Mouse (Mus musculus) G1E-ER4 (cell line): ENCODE results near the gene Gm4969. TPM values are rescaled to one million over a fixed set of nuclear protein-coding genes. Genes with fewer than 3 reads are reported as not detected.

Source experiments
- GATA1 ChIP-seq: IDR thresholded peaks from one replicate; pipeline ENCODE4 v1.8.0; 2012; ENCODE audit warnings: low read length, inconsistent platforms
- polyA plus RNA-seq: library from polyadenylated mRNA; stranded (reverse); fragments of >175 nt; gene quantifications from 2 replicates; pipeline ENCODE4 v1.2.3, GENCODE M21; 2012

The Gm4969 gene
- polyA plus RNA-seq, 1 experiment = not detected

DNA sequence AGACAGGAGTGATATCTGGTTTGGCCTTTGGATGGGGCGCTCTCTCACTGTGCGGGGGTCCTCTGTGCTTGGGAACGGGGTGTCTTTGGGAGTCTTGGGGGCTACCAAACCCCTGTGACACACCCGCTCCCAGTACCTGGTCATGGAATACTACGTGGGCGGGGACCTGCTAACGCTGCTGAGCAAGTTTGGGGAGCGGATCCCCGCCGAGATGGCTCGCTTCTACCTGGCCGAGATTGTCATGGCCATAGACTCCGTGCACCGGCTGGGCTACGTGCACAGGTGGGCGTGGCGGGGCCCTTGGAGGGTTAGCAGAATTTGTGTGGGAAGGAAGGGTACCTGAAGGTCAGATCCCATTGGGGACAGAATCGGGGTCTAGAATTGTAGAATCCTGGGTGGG lies 31.4 kb downstream of the Gm4969 start:
- no peak for TF ChIP-seq GATA1

DNA sequence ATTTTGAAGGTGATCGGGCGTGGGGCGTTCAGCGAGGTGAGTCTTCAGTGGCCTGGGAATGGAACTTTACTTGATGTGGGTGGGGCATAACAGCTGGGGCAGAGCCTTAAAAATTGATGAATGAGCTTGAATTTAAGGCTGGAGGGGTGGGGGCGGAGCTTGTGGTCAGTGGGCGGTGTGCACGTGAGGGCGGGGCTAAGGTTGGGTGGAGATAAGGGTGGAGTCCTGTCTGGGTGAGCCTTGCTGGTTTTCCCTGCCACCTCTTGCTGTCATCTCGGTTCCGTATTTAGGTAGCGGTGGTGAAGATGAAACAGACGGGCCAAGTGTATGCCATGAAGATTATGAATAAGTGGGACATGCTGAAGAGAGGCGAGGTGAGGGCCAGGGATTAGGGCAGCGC lies 32.1 kb downstream of the Gm4969 start:
- no peak for TF ChIP-seq GATA1

DNA sequence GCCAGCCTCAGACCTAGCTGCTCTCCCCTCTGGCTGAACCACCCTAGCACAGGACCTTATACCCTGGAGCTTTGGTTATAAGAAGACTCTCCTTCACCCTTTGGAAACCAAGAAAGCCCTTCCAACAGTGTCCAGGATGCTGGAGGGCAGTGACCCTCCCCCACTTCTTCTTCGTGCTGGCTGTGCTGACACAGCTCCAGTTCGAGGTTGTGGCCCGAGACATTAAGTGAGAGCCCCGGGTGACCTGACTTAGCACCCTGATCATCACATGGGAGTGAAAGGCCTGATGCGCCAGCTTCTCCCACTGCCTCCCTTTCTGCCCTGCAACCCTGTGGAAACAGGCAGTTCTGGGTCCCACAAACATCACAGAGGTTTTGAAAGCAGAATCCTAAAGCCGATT lies 32.7 kb downstream of the Gm4969 start:
- no peak for TF ChIP-seq GATA1

DNA sequence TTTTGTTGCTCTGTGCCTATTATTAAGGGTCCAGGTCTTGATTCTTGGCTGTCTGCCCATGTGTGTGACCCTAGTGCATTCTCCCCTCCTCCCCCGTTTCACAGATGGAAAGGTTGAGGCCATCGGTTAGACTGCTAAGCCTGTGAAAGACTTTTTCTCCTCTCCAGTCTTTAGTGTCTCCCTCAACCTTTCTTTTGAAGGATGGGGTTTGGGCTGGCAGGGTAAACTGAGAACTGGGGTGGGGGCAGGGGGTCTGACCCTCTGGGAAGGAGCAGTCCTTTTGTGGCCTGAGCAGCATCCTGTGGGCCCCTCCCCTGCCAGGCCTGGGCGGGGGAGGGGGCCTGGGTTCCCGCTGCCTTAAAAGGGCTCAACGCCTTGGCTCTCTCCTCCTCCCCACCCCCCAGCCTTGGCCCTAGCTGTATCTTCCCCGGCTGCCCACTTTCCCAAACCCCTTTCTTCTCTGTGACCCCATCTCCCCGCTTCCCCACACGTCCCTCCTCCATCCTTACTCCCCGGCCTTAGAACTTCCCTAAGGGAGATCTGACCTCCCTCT lies 33.2 kb downstream of the Gm4969 start:
- no peak for TF ChIP-seq GATA1

DNA sequence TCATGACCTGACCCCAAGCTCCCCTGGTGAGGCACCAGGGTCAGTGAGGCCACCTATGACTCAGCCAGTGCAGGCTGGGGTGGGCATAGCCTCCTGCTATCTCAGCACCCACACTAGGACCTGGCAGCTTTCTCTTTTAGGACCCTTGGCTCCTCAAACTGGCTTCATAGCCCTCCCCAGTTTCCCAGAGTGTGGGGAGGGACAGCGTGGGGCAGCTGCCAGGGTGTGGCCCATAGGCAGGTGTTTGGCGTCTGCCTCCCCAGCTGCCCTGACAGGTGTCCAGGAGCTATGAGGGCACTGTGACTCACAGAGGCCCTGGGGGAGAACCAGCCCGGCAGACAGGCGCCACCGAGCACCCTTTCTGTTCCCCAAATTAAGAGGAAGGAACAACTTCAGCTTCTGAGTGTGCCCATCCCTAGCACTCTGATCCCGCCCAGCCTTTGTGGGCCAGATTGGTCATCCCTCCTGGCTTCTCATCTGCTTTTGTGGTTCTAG lies 33.8 kb downstream of the Gm4969 start:
- no peak for TF ChIP-seq GATA1

DNA sequence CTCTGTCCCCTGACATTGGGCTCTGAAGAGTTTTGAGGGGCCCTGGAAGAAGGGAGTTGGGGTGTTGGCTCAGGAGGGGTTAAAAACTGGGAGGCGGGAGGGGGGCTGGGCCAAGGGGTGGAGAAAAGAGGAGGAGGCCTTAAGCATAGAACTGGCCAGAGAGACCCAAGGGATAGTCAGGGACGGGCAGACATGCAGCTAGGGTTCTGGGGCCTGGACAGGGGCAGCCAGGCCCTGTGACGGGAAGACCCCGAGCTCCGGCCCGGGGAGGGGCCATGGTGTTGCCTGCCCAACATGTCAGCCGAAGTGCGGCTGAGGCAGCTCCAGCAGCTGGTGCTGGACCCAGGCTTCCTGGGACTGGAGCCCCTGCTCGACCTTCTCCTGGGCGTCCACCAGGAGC lies 34.5 kb downstream of the Gm4969 start, which contains the start of gene Dmpk:
Gene Dmpk, plus strand, starts transcription at position 149 of the 400 bp plus-strand sequence.
- no peak for TF ChIP-seq GATA1

DNA sequence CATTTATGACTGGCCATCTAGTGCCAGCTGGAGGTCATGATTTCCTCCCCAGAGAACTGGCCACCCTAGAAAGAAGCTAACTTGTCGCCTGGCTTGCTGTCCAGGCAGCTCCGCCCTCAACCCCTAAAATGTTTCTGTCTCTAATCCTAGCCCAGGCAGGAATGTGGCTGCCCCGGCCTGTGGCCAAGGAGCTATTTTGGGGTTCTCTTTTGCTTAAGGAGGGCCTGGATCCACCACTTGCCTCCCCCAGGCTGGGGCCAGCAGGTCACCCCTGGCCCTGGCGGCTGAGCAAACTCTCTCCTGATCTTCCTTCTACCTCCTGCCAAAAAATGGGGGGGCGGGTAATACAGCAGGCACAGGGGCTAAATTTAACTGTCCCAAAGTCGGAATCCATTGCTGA lies 35.1 kb downstream of the Gm4969 start:
- no peak for TF ChIP-seq GATA1

DNA sequence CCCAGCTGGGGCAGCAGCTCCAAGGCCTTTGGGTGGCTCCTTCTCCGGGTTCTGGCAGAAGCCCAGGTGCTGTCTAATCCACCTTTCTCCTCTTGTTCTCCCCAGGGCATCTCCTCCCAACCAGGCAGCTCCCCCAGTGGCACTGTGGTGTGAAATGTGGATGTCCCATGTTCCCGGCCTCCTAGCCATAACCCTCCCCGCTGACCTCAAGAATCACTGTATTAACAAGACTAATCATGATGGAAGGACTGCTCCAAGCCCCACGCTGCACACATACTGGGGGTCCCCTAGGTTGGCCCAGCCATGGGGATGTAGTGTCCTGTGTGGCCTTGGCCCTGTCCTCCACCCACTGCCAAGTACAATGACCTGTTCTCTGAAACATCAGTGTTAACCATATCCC lies 36.0 kb downstream of the Gm4969 start:
- no peak for TF ChIP-seq GATA1

DNA sequence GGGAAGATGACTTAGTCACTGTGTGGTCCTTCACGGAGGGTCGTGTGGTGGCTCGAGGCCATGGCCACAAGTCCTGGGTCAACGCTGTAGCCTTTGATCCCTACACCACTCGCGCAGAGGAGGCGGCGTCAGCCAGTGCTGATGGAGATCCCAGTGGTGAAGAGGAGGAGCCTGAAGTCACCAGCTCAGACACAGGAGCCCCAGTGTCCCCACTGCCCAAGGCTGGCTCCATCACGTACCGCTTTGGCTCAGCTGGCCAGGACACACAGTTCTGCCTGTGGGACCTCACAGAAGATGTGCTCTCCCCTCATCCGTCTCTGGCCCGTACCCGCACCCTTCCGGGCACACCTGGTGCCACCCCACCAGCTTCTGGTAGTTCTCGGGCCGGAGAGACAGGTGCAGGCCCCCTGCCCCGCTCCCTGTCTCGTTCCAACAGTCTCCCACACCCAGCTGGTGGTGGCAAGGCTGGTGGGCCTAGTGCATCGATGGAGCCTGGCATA lies 37.7 kb downstream of the Gm4969 start:
- no peak for TF ChIP-seq GATA1

DNA sequence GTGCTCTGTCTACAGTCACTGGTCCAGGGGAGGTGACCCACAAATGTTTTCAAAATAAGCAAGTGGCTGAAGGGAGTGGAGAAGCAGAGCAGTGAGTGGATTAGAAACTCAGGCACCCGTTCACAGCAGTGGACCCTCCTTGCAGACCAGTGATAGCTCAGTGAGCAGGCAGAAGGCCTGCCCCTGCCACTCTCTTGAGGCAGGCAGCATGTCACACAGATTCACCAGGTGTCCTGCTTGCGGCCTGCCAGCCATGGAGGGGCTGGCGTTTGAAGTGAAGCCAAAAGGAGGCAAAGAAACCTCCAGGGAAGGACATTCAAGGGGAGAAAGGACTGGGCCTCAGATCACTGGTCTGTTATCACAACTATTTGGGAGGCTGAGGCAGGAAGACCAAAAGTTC lies 39.4 kb downstream of the Gm4969 start:
- no peak for TF ChIP-seq GATA1

DNA sequence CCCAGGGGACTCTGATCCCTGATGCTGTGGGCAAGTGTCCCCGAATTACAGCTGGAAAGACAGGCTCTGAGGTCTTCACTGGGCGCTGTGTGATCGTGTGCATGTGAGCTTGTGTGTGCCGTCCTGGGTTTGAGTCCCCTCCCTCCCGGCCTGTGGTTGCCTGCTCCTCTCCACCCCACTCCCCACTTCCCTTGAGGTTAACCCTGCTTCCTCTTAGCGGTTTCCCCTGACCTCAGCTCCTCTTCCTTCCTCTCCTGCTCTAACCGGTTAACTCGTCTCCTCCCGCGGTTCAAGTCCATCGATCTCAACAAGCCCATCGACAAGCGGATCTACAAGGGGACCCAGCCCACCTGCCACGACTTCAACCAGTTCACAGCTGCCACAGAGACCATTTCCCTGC lies 40.4 kb downstream of the Gm4969 start:
- TF ChIP-seq GATA1 = no peak

DNA sequence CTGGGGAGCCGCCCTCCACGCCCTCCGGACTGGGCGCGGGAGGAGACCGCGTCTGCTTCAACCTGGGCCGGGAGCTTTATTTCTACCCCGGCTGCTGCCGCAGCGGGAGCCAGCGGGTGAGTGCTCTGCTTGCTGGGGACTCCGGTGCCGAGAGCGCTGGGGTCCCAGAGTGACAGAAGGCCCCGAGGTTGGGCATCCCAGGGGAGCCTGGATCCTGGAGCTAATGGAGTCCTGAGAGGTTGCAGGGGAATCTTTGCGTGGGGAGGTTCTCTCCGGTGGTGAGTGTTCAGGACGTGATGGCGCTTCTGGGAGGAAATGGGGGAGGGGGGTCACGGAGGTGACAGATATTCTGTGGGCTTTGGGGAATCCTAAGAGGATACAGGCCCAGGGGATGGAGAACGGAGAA lies 41.6 kb downstream of the Gm4969 start:
- TF ChIP-seq GATA1 = no peak

DNA sequence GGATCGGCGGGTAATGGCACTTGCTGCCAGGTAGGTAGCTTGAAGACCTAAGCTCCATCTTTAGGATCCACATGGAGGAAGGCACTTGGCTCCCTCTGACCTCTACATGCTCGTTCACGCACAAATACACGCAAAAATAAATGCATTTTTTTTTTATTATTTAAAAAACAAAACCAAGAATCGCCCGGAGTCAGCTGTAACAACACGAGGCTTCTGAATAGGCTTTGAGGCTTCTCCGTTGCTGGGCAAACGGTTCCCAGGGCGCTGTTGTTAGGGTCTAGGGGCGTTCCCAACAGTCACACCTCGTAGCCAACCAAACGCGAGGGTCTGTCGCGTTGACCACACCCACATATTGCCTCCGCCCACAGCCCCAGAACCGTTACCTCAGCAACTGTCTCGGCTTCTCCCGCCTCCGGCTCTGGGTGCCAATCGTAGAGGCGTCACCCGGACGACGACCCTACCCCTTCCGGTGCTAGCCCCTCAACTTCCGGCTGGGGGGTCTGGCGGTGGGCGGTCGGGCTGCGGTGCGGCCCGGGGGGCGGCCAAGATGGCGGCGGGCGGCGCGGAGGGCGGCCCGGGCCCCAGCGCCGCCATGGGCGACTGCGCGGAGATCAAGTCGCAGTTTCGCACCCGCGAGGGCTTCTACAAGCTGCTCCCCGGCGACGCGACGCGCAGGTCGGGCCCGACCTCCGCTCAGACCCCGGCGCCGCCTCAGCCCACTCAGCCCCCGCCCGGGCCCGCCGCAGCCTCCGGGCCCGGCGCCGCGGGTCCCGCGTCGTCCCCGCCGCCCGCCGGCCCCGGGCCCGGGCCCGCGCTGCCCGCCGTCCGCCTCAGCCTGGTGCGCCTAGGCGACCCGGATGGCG lies 42.2 kb downstream of the Gm4969 start, which contains the start of gene Dmwd:
Gene Dmwd, plus strand, starts transcription at position 505 of the 863 bp plus-strand sequence.
- no peak for TF ChIP-seq GATA1

DNA sequence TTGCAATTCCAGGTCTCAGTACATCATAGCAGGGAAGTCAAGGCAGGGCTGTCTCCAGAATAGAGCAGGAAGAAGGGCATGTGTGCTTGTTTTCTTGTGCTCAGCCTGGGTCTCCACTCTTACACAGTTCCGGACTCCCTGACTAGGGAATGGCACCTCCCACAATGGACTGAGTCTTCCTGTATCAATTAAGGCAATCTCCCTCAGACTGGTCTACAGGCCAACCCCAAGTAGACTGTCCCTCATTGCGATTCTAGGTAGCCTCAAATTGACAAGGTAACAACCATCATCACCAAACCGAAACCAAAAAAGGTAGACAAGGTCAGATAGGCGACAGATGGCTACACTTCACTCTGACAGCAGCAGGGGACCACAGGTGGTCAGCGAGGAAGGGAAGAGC lies 42.9 kb downstream of the Gm4969 start:
- TF ChIP-seq GATA1 = no peak

DNA sequence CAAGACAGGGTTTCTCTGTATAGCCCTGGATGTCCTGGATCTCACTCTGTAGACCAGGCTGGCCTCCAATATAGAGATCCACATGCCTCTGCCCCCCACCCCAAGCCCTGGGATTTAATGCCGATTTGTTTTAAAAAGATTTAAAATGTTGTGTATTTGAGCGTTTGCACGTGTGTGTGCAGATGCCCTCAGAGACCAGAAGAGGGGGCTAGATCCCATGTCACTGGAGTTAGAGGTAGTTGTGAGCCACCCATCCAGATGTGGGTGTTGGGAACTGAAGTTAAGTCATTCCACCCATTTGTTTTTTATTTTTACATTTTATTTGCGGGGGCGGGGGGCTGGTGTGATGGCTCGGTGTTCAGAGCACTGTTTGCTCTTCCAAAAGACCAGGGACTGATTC lies 43.7 kb downstream of the Gm4969 start:
- no peak for TF ChIP-seq GATA1

DNA sequence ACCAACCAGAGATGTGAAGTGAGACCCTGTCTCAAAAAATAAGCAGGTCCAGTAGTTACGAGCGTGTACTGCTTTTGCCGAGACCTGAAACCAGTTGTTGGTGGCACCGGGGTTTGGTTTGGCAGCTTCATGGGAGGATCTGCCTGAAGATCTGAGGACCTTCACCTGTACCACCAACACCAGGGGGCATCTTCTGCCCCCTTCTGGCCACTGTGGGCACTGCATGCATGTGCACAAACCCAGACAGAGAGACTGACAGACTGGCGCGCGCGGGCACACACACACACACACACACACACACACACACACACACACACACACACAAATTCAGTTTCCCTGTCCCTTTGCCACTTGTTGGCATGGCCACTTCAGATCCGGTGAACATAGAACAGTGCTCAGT lies 44.7 kb downstream of the Gm4969 start:
- TF ChIP-seq GATA1 = no peak

DNA sequence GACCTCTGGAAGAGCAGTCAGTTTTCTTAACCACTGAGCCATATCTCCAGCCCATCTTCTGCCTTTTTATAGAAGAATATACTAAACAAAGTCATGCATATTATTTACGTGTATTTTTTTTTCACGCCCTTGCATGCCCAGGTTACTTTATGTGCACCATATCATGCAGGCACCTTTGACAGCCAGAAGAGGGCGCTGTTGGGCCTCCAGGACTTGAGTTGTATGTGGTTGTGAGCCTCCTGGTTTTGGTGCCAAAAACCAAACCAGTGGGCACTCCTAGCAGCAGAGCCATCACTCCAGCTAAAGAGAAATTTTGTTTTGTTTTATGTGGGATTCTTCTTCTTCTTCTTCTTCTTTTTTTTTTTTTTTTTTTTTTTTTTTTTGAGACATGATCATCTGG lies 48.7 kb downstream of the Gm4969 start:
- TF ChIP-seq GATA1 = no peak
